Mouse (Mus musculus) heart, postnatal 0 days (tissue): ENCODE results near the gene Myo16.

Experiments
- CTCF ChIP-seq: IDR thresholded peaks from 2 replicates; pipeline ENCODE4 v1.5.1; 2016; ENCODE audit warnings: antibody characterized with exemption, control low read depth, low read depth
- EP300 ChIP-seq: IDR thresholded peaks from 2 replicates; pipeline ENCODE4 v1.6.1; 2016; ENCODE audit warnings: antibody characterized with exemption, low read depth

- TF ChIP-seq CTCF (no peak), EP300 (no peak)
Measured at GRCm38 (mm10) chr8:10171321-10171720, 17.6 kb downstream of the Myo16 start.
